Mouse (Mus musculus) subcutaneous adipose tissue, adult 2 months (tissue): ENCODE data around the gene 6030468B19Rik. TPM values are rescaled to one million over a fixed set of nuclear protein-coding genes. Genes with fewer than 3 reads are reported as not detected.

Experiments
- polyA plus RNA-seq: library from polyadenylated mRNA; depleted of rRNA; stranded (reverse); fragments of >200 nt; gene quantifications from 2 replicates; pipeline ENCODE4 v1.2.3, GENCODE M21; 2012; ENCODE audit warnings: low replicate concordance; rRNA removed

Gene 6030468B19Rik
- 0.12 TPM in 1 of 2 replicates, not detected in the other for polyA plus RNA-seq

GRCm38 (mm10) chr11:117797511-117798159, at the start of gene 6030468B19Rik:
Gene 6030468B19Rik (plus strand): TSS chr11:117797660.

GRCm38 (mm10) chr11:117781993-117782704, 15.3 kb upstream of the 6030468B19Rik start, which contains the start of the genes Tmc8 and Tmc6:
Gene Tmc8 (plus strand): TSS chr11:117782076.
Gene Tmc6 (minus strand): TSS chr11:117782198.

GRCm38 (mm10) chr11:117809407-117810311, 12.2 kb downstream of the 6030468B19Rik start, which contains the start of the genes Gm20708 and Syngr2:
Gene Gm20708 (plus strand): TSS chr11:117809668.
Gene Syngr2 (plus strand): TSS chr11:117809668.

GRCm38 (mm10) chr11:117825333-117826101, 28.1 kb downstream of the 6030468B19Rik start, which contains the start of the genes Afmid and Tk1:
Gene Afmid (plus strand): TSS chr11:117825924.
Gene Tk1 (minus strand): TSS chr11:117826092.

GRCm38 (mm10) chr11:117848985-117849671, 51.7 kb downstream of the 6030468B19Rik start, which contains the start of gene Birc5:
Gene Birc5 (plus strand): TSS chr11:117849251.

Other genes with a start within 250 kb of the 6030468B19Rik start
- 20.3 and 38.3 TPM in 2 replicates for gene Tnrc6c, start 143.4 kb upstream of the 6030468B19Rik start, polyA plus RNA-seq
- 7.0 and 14.5 TPM in 2 replicates for gene Tmc8, start 15.6 kb upstream of the 6030468B19Rik start, polyA plus RNA-seq
- gene Tmc6, start 15.5 kb upstream of the 6030468B19Rik start, polyA plus RNA-seq: 34.4 and 55.4 TPM in 2 replicates
- 0.13 TPM in 1 of 2 replicates, not detected in the other for gene Gm20708, start 12.0 kb downstream of the 6030468B19Rik start, polyA plus RNA-seq
- gene Syngr2, start 12.0 kb downstream of the 6030468B19Rik start, polyA plus RNA-seq: 104 and 140 TPM in 2 replicates
- gene Afmid, start 28.3 kb downstream of the 6030468B19Rik start, polyA plus RNA-seq: 5.9 and 9.7 TPM in 2 replicates
- gene Tk1, start 28.4 kb downstream of the 6030468B19Rik start, polyA plus RNA-seq: 4.8 and 39.0 TPM in 2 replicates
- 1.3 and 9.5 TPM in 2 replicates for gene Birc5, start 51.6 kb downstream of the 6030468B19Rik start, polyA plus RNA-seq
- gene Tmem235, start 63.1 kb downstream of the 6030468B19Rik start, polyA plus RNA-seq: not detected in 2 replicates
- gene Tha1, start 75.8 kb downstream of the 6030468B19Rik start, polyA plus RNA-seq: 12.1 and 13.3 TPM in 2 replicates
- 8.3 and 24.4 TPM in 2 replicates for gene Socs3, start 172.4 kb downstream of the 6030468B19Rik start, polyA plus RNA-seq
- 47.5 and 54.3 TPM in 2 replicates for gene Pgs1, start 188.6 kb downstream of the 6030468B19Rik start, polyA plus RNA-seq